Mouse (Mus musculus): ENCODE results near the gene BC107364. TPM values are rescaled to one million over a fixed set of nuclear protein-coding genes. Genes with fewer than 3 reads are reported as not detected.
"Not testable (repeated sequence)": the region's sequence is repeated elsewhere in the genome, so short reads cannot be mapped to it uniquely, and the experiment has no call there.

BC107364 gene
- total and polyA plus RNA-seq, 2 experiments from 2014 or later = not detected

DNA sequence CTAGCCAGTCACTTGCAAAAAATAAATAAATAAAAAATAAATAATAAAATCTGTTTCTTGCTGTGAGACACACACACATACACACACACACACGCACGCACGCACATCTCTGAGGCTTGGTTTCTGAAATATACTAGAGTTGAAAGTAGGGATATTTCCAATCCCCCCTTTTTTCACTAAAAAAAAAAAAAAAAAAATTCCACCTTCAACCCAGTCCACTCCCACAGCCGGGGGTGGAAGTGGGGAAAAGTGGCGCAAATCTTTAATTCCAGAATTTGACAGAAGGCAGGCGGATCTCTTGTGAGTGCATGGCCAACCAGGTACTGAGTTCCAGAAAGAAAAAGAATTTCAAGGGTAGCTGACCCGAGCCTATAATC, 37.2 kb downstream of the BC107364 start:
- Histone ChIP-seq H3K4me3 (ENCODE audit: low read depth, low read length) (peak overlapping the region; percentile 68), H3K9me3 (ENCODE audit: low read length) (no peaks in the 10 kb centered on the region), H3K9ac (replicated peaks; ENCODE audit: low read length, poor library complexity, severe bottlenecking) (no peak overlapping the region), H3K4me2 (ENCODE audit: low read depth, low read length, poor library complexity, severe bottlenecking) (peak overlapping the region; percentile 84), H3K27me3 (ENCODE audit: insufficient read depth, low read length) (peaks cover 16% of the 10 kb centered on the region), H3K27ac (ENCODE audit: low read depth, low read length) (no peak overlapping the region), H3K36me3 (ENCODE audit: insufficient read depth, low read length) (no peaks in the 10 kb centered on the region), H3K4me1 (ENCODE audit: insufficient read depth, low read length) (no peaks in the 10 kb centered on the region)
- 37% methylated on average over 7 of the region's 7 CpGs for WGBS
- no peak for ATAC-seq (ENCODE audit: low FRiP score)
- no peak for DNase-seq (ENCODE audit: low spot score)
- no peak for TF ChIP-seq CTCF (IDR thresholded peaks at IDR 0.05)

DNA sequence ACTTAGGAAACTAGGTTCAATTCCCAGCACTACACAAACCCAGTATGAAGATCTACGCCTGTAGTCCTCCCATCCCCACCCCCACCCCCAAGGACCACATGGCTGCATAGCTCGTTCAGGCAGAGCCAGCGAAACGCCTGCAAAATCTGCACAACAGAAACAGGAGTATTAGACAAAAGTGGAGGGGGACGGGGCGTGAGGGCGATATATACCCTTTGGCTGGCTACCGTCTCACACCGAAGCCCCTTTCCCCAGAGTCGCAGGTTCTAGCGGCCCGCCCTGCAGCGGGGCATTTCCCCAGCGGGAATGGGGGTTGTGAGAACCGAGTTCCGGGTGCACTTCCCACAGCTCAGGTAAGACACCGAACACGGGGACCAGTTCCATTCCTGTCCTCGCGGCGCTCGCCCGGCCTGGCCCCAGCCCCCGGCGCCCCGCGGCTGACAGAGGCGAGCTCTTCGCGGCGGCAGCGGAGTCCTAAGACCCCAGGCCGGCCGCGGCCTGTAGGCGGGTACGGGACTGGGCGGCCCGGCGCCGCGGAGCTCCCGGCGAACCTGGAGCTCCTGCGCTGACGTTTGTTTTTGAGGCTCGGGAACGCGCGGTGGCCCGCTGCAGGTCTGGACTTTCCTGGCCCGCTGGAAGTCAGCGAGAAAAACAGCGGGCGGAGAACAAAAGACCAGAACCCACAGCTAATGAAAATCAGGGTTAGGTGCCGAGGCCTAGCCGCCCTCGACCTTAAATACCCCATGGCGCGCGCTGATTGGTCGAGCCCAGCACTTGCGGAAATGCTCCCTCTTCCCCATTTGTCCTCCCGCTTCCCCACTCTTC, 37.8 kb downstream of the BC107364 start:
- under 1% methylated on average over 64 of the region's 64 CpGs for WGBS
- no peak for TF ChIP-seq CTCF (IDR thresholded peaks at IDR 0.05)
- Histone ChIP-seq H3K27me3 (ENCODE audit: insufficient read depth, low read length) (peaks cover 20% of the 10 kb centered on the region), H3K9ac (replicated peaks; ENCODE audit: low read length, poor library complexity, severe bottlenecking) (peak overlapping the region; percentile 72), H3K27ac (ENCODE audit: low read depth, low read length) (peak overlapping the region; percentile 73), H3K4me1 (ENCODE audit: insufficient read depth, low read length) (no peaks in the 10 kb centered on the region), H3K36me3 (ENCODE audit: insufficient read depth, low read length) (no peaks in the 10 kb centered on the region), H3K4me3 (ENCODE audit: low read depth, low read length) (peak overlapping the region; percentile 68), H3K9me3 (ENCODE audit: low read length) (no peaks in the 10 kb centered on the region), H3K4me2 (ENCODE audit: low read depth, low read length, poor library complexity, severe bottlenecking) (peak overlapping the region; percentile 84)
- peak; percentile 75 for DNase-seq (ENCODE audit: low spot score)
- ATAC-seq (ENCODE audit: low FRiP score) = peak; percentile 86

DNA sequence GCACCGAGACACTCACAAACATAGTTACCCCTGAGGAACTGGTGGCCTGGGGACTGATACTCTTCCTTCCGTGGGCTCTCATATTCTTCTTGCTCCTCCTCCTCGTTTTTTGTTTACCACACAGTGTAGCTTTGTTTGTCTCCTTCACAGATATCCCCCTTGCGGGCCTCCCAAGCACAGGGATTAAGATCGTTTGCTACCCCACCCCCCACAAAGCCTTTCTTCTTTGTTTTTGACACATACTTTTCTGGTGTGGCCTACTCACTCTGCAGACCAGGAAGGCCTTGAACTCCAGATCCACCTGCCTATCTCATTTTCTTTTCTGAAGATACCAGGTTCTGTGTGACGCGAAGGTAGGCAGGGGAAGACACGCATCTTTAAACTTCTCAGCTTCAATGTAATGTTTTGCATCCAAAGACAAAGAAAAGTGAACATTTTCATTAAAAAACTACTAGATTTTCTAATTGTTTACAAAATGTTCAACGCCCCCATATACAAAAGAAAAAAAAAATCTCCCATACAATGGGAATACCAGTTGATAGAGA, 38.5 kb downstream of the BC107364 start:
- no peak for TF ChIP-seq CTCF (IDR thresholded peaks at IDR 0.05)
- 50% methylated on average over 9 of the region's 9 CpGs for WGBS
- no peaks in the 10 kb centered on the region for H3K4me1 ChIP-seq (ENCODE audit: insufficient read depth, low read length)
- no peaks in the 10 kb centered on the region for H3K36me3 ChIP-seq (ENCODE audit: insufficient read depth, low read length)
- H3K9me3 ChIP-seq (ENCODE audit: low read length) = no peaks in the 10 kb centered on the region
- H3K4me2 ChIP-seq (ENCODE audit: low read depth, low read length, poor library complexity, severe bottlenecking) = peak overlapping the region; percentile 84
- no peak for ATAC-seq (ENCODE audit: low FRiP score)
- no peak for DNase-seq (ENCODE audit: low spot score)
- 0 out of 2 replicates have a peak overlapping the region, but pooled peaks have one; percentile 72 for H3K9ac ChIP-seq (replicated peaks; ENCODE audit: low read length, poor library complexity, severe bottlenecking)
- H3K4me3 ChIP-seq (ENCODE audit: low read depth, low read length) = peak overlapping the region; percentile 68
- no peak overlapping the region for H3K27ac ChIP-seq (ENCODE audit: low read depth, low read length)
- peaks cover 24% of the 10 kb centered on the region for H3K27me3 ChIP-seq (ENCODE audit: insufficient read depth, low read length)

DNA sequence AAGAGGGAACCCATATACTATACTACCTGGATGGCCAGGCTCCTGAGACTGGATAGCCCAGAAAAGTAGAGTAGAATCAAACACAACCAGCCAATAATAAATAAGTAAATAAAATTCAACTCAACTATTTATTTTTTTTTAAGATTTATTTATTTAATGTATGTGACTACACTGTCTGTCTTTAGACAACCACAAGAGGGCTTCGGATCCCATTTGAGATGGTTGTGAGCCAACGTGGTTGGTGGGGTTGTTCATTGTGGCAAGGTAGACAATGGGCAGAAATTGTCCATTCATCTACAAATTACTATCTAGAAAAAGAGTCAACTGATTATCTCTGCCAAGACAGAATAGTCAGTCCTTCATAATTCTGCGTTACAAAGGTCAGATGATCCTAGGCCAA, 40.3 kb downstream of the BC107364 start:
- no peaks in the 10 kb centered on the region for H3K36me3 ChIP-seq (ENCODE audit: insufficient read depth, low read length)
- H3K4me3 ChIP-seq (ENCODE audit: low read depth, low read length) = no peak overlapping the region
- H3K27me3 ChIP-seq (ENCODE audit: insufficient read depth, low read length) = peaks cover 35% of the 10 kb centered on the region
- DNase-seq (ENCODE audit: low spot score) (no peak), ATAC-seq (ENCODE audit: low FRiP score) (no peak)
- WGBS = 79% methylated on average over 3 of the region's 3 CpGs
- no peak overlapping the region for H3K27ac ChIP-seq (ENCODE audit: low read depth, low read length)
- TF ChIP-seq CTCF (IDR thresholded peaks at IDR 0.05) = peak; percentile 18; the same call in 1 of the 2 replicates
- H3K4me1 ChIP-seq (ENCODE audit: insufficient read depth, low read length) = no peaks in the 10 kb centered on the region
- no peak overlapping the region for H3K9ac ChIP-seq (replicated peaks; ENCODE audit: low read length, poor library complexity, severe bottlenecking)
- no peaks in the 10 kb centered on the region for H3K9me3 ChIP-seq (ENCODE audit: low read length)
- no peak overlapping the region for H3K4me2 ChIP-seq (ENCODE audit: low read depth, low read length, poor library complexity, severe bottlenecking)

DNA sequence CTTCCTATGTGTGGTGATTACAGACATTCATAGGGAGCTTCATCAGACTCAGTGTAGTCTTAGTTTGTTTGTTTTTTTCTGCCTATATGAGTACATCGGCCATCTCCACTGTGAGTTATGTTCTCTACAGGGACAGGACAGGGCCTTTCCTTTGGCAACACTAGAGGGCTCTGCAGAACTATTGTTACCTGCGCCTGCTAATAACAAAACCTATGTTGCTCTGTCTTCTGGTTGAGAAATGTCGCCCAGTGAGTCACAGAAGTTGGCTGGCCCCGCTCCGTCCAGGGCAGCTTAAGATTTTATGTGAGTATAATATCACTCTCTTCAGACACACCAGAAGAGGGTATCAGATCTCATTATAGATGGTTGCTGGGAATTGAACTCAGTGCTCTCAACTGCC, 41.1 kb downstream of the BC107364 start:
- Histone ChIP-seq H3K36me3 (ENCODE audit: insufficient read depth, low read length) (no peaks in the 10 kb centered on the region), H3K9me3 (ENCODE audit: low read length) (no peaks in the 10 kb centered on the region), H3K4me3 (ENCODE audit: low read depth, low read length) (no peak overlapping the region), H3K4me1 (ENCODE audit: insufficient read depth, low read length) (no peaks in the 10 kb centered on the region), H3K27ac (ENCODE audit: low read depth, low read length) (no peak overlapping the region), H3K4me2 (ENCODE audit: low read depth, low read length, poor library complexity, severe bottlenecking) (no peak overlapping the region), H3K27me3 (ENCODE audit: insufficient read depth, low read length) (peaks cover 41% of the 10 kb centered on the region), H3K9ac (replicated peaks; ENCODE audit: low read length, poor library complexity, severe bottlenecking) (no peak overlapping the region)
- 86% methylated on average over 5 of the region's 5 CpGs for WGBS
- ATAC-seq (ENCODE audit: low FRiP score) = no peak
- 0 out of 2 replicates have a peak, but pooled peaks have one; percentile 24 for TF ChIP-seq CTCF (IDR thresholded peaks at IDR 0.05)
- DNase-seq (ENCODE audit: low spot score) = no peak

DNA sequence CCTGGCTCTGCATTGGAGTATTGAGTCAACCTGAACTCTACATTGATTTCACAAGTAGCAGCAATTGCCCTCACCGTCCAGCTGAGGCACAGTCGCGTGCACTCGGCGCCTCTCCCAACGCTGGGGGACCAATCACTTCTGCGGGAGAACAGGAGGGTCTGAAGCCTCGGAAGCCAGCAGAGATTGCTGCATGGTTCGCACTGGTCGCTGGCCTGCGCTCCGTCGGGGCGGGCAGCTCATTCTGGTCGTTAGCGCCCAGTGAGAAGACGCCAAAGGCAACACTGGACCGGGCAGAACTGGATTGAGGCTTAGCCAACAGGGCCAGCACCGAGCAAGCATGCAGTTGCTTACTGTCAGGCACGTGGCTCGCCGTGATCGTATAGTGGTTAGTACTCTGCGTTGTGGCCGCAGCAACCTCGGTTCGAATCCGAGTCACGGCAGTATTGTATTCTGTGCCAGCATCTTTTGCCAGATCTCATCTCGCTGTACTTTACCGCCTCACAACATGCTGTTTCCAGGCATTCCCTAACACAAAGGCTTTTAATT, 42.3 kb downstream of the BC107364 start:
- Histone ChIP-seq H3K36me3 (ENCODE audit: insufficient read depth, low read length) (no peaks in the 10 kb centered on the region), H3K9me3 (ENCODE audit: low read length) (no peaks in the 10 kb centered on the region), H3K9ac (replicated peaks; ENCODE audit: low read length, poor library complexity, severe bottlenecking) (no peak overlapping the region), H3K27ac (ENCODE audit: low read depth, low read length) (no peak overlapping the region), H3K27me3 (ENCODE audit: insufficient read depth, low read length) (peaks cover 48% of the 10 kb centered on the region), H3K4me3 (ENCODE audit: low read depth, low read length) (no peak overlapping the region), H3K4me1 (ENCODE audit: insufficient read depth, low read length) (no peaks in the 10 kb centered on the region), H3K4me2 (ENCODE audit: low read depth, low read length, poor library complexity, severe bottlenecking) (no peak overlapping the region)
- peak; percentile 3 for DNase-seq (ENCODE audit: low spot score)
- no peak for TF ChIP-seq CTCF (IDR thresholded peaks at IDR 0.05)
- ATAC-seq (ENCODE audit: low FRiP score) = 0 out of 2 replicates have a peak, but pooled peaks have one; percentile 15
- 3% methylated on average over 31 of the region's 31 CpGs for WGBS

DNA sequence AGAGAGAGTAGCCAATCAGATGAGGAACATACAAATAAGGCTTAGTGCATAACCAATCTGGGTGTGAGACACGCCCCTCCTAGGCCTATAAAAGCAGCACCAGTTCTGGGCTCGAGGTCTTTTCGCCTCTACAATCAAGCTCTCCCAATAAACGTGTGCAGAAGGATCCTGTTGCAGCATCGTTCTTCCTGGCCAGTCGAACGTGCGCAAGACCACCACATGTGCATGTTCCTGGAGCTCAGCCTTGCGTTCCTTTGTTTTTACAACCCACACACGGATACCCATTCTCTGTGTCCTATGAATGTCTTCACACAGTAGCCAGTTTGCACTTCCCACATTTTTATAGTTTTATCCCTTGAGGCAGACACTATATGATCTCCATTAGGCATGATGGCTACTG, 44.0 kb downstream of the BC107364 start:
- not testable (repeated sequence) for ATAC-seq (ENCODE audit: low FRiP score); H3K4me2 ChIP-seq (ENCODE audit: low read depth, low read length, poor library complexity, severe bottlenecking); H3K36me3 ChIP-seq (ENCODE audit: insufficient read depth, low read length); H3K9ac ChIP-seq (replicated peaks; ENCODE audit: low read length, poor library complexity, severe bottlenecking); DNase-seq (ENCODE audit: low spot score); H3K4me3 ChIP-seq (ENCODE audit: low read depth, low read length); H3K4me1 ChIP-seq (ENCODE audit: insufficient read depth, low read length); H3K9me3 ChIP-seq (ENCODE audit: low read length); H3K27ac ChIP-seq (ENCODE audit: low read depth, low read length)
- H3K27me3 ChIP-seq (ENCODE audit: insufficient read depth, low read length) = peaks cover 63% of the 10 kb centered on the region
- 94% methylated on average over 8 of the region's 10 CpGs for WGBS
